Mouse (Mus musculus): Measurements from ENCODE around the gene Gja10. TPM values are rescaled to one million over a fixed set of nuclear protein-coding genes. Genes with fewer than 3 reads are reported as not detected.

Gene Gja10
- polyA plus RNA-seq, 1 experiment from 2014 or later: not detected

GRCm38 (mm10) chr4:32551337-32551736 lies 51.2 kb downstream of the Gja10 start:
- H3K9me3 ChIP-seq (replicated peaks): no peaks in the 10 kb centered on the region
- H3K27ac ChIP-seq: no peak overlapping the region
- peaks cover 14% of the 10 kb centered on the region for H3K36me3 ChIP-seq
- H3K27me3 ChIP-seq (ENCODE audit: low read depth, poor library complexity, severe bottlenecking): no peaks in the 10 kb centered on the region
- no peaks in the 10 kb centered on the region for H3K4me1 ChIP-seq
- no peak for DNase-seq (ENCODE audit: low spot score)
- H3K4me3 ChIP-seq: no peak overlapping the region
- WGBS: 47% methylated on average over 4 of the region's 4 CpGs

- Histone ChIP-seq H3K9me3 (replicated peaks) (no peaks in the 10 kb centered on the region), H3K36me3 (peaks cover 16% of the 10 kb centered on the region), H3K4me1 (no peaks in the 10 kb centered on the region), H3K4me3 (no peak overlapping the region), H3K27me3 (ENCODE audit: low read depth, poor library complexity, severe bottlenecking) (no peaks in the 10 kb centered on the region), H3K27ac (no peak overlapping the region)
- WGBS: 88% methylated on average over 1 of the region's 1 CpGs
- DNase-seq (ENCODE audit: low spot score): no peak
Measured at GRCm38 (mm10) chr4:32549150-32549549, 53.4 kb downstream of the Gja10 start.

Other genes with a start within 250 kb of the Gja10 start
- 61.5 and 84.6 TPM in 2 replicates for gene Casp8ap2, start 12.7 kb upstream of the Gja10 start, polyA plus RNA-seq (2016; fragmentation: Nextera tagmentation; extraction: Ambion mirVana)
- 26.1 and 27.0 TPM in 2 replicates for gene Mdn1, start 54.4 kb upstream of the Gja10 start, polyA plus RNA-seq (2016; fragmentation: Nextera tagmentation; extraction: Ambion mirVana)
- gene Lyrm2, start 197.5 kb upstream of the Gja10 start, polyA plus RNA-seq (2016; fragmentation: Nextera tagmentation; extraction: Ambion mirVana): 85.3 and 94.7 TPM in 2 replicates